Mouse (Mus musculus): ENCODE results near the gene Cdca8.

Gene Cdca8

DNA sequence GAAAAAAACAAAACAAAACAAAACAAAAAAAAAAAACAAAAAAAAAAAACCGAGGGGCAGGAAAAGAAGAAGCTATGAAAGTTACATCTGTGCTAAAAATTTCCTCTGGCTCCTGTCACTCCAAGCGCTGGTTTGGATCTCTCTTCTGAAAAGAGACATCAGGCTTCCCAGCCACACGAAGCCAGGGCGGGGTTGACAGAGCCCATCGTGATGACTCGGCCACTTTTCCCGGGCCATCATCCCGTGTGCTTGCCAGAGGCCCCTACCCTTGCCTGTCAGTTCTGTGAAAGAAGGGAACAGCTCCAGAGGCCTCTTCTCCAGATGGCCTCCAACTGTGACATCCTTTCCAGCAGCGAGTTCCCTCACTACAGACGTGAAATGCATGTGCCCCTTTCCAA, 11.9 kb upstream of the Cdca8 start:
- DNase-seq, result peak in 1 of 2 experiments; percentile 75

DNA sequence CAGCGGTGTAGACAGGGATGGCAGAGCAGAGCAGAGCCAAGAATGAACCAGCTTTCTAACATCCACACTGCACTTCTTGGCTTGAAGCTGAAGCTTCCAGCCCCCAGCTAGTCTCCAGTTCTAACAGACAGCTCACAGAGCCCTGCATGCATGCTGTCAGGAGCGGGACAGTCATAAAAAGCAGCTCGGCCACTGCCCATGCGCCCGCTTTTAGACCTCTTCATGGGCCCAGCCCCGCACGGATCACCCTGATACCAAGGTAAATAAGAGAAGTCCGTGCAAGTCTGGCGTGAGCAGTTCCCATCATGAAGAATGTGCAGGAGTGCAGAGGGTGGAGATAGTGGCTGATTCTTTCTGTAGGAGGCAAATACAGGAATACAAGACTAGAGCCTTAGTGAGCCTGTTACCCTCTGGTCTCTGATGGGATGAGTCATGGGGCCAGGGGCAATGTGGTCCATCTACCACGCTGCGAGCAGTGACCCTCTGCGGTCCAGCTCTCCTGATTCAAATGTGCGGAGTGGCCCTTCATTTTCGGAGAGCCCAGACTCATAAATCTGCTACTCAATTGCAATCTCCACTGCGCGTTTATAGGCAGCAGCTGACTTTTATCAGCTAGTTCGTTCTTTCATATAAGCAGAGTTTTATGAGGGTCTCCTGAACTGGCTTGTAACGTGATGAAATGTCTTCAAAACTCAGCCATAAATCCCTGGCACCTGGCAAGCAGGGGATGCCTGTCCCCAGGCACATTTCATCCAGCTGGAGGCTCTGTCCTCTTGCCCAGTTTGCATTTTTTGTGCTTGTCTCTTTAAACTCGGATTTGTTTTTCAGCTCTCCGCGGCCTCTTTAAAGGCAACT, 11.3 kb upstream of the Cdca8 start:
- peak; percentile 19 to 71 for DNase-seq

DNA sequence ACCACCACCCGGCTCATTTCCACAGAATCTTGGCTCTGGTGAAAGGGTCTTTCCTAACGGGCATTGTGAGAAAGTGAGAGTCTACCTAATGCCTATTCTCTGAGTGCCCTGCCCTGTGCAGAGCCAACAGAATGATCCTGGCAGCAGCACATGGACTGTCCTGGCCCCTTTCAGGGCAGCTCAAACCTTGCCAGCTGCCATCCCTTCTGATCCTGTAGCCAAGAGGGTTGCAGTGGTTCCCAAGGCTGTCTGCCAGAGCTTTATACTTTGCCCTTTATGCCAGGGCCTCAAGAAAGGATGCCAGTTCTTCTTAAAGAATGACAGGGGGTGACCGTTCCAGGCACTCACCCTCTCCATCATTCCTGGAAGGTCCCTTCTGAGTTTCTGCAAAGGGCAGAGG, 10.4 kb upstream of the Cdca8 start:
- DNase-seq, result no peak

DNA sequence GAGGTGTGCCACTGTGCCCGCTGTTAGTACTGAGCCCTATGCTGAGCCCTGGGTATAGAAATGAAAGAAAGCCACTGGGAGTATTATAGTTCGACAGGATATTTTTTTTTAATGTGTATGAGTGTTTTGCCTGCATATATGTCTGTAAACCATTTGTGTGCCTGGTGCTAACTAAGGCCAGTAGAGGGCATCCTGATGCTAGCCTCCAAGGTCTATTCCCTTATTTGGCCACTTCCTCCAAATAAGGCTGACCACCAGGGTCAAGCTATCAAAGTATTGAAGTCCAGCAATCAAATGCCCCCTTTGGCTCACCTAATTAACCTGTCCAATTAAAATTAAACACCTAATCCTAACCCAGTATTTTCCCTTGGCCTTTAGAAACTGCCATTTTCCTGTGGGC, 5.8 kb upstream of the Cdca8 start:
- DNase-seq, result no peak

DNA sequence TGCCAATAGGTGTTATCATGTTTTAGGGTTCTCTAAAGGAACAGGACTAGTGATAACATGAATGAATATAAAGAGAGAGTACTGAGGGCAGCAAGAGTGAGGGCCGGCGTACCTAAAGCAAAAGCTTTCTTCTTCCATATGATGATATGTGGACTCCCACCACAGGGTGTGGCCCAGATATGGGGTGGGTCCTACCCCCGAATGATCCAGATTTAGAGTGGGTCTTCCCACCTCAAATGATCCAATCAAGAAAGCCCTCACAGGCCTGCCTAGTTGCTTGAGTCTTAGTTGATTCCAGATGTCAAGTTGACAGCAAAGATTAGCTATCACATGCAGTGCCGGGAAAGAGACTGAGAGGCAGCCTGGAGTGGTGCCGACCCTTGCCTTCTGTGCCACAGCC, 4.7 kb upstream of the Cdca8 start:
- no peak for DNase-seq

DNA sequence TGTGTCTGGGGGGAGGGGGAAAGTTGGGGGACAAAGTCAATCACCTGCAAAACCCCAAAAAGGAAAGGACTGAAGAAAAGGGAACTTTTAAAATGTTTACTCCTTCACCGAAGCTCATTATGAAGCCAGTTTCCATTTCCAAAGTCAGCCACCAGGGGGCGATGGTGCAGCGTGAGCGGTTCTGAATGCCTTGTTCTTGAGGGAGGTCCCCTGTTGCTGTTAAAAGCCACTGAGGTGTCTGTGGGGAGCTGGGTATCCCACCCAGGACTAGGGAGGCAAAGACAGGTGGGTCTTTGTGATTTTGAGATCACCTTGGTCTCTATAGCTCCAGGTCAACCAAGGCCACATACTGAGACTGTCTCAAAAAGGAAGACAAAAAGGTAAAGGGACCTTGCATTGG, 3.9 kb upstream of the Cdca8 start:
- DNase-seq, result peak; percentile 64 to 84

DNA sequence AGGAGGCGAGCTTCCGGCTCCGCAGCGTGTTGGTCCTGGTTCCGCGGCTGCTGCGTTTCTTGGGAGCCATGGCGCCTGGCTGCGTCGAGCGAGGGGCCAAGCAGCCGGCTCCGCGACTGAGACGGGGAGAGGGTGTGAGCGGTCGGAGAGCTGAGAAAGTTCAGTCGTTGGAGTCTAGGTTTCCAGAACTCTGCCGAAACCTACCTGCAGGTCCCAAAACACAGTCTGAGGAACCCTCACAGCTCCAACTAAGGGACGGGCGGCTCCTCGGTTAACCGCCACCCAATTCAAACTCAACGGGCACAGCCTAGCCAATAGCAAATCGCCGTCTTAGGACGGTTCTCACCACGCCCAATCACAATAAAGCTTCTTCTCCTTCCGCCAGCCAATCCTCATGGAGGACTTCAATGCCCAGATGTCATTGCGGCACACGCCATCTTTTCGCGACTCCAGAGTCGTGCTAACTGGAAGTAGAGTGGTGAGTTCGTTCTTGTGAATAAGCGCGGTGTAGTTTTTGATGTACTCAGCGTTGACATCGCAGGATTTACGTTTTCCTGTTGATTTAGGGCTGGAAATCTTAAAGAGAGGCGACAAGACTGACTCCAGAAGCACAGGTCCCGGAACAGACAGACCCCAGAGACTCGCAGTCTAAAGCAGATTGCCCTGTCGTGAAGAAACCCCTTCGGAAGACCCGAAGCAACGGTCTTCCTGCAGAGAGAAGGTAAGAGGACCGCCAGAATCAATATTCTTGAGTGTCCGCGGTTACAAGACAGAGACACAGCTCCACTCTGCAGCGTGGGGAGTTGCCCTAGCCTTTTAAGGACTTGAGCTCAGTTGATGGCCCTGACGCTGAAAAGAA, 2.3 kb downstream of the Cdca8 start, which contains the start of gene 9930104L06Rik:
9930104L06Rik (plus strand) TSS at position 436 of the 859 bp plus-strand sequence.
- peak; percentile 95 for DNase-seq

DNA sequence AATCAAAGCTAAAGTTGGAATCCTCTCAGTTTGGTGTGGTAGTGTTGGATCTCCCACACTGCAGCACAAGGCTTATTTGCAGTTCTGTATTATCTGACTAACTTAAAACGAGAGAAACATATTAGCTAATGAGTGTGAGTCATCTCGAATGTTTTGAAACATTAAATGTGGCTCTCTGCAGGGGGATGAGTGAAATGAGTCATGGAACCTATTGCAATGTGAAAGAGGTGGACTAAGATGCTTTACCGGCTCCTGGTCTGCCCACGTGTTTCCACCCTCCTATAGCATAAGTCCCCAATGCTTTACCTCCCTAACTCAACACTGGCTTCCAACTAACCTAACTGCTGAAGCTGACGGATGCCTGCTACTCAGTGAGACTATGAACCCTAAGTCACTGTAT, 11.0 kb downstream of the Cdca8 start:
- no peak for DNase-seq

DNA sequence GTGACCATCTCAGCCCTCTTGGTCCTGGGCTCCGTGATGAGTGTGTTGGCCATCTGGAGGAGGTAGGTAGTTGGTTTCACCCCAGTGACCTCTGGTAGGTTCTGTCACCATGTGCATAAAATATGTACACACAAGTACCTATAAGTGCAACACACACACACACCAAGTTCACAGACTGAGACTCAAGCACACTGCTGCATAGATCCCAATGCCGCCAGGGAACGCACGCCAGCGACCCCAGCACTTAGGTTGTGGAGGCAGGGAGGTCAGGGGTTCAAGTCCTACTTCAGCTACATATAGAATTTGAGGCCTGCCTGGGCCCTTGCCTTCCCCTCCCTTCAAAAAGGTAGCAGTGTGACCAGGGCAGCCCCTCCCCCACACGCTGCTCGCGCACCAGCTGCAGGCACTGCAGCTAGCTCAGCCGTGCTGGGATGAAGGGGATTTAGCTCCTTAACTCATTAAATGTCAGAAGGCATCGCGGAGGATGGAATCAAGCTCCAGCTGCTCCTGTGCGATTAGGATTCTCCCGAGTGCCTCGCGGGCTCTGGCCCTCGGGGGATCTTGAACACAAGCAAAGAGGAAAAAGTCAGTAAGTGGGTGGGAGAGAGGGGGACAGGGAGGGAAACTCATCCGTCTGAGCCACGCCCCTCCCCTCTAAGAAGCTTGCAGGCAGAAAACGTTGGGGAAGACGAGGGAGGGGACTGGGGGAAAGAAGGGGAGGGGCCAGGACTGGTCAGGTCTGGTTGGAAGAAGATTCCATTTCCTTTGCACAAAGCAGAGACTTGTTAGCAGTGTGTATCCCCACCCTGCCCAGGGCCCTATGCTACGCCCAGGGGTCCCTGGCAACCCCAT, 32.9 kb downstream of the Cdca8 start:
- no peak for DNase-seq

DNA sequence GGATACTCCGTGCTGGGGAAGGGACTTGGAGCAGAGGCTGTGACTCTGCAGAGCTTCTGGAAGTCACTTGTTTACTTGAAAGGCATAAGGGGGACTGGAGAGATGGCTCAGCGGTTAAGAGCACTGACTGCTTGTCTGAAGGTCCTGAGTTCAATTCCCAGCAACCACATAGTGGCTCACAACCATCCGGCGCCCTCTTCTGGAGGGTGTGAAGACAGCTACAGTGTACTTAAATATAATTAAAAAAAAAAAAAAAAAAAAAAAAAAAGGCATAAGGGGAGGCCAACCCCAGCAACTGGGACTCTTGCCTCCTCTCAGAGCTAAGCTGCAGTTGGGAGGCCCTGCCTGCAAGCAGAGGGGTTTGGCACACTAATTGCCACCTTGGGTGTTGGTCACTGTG, 33.7 kb downstream of the Cdca8 start:
- DNase-seq, result no peak

DNA sequence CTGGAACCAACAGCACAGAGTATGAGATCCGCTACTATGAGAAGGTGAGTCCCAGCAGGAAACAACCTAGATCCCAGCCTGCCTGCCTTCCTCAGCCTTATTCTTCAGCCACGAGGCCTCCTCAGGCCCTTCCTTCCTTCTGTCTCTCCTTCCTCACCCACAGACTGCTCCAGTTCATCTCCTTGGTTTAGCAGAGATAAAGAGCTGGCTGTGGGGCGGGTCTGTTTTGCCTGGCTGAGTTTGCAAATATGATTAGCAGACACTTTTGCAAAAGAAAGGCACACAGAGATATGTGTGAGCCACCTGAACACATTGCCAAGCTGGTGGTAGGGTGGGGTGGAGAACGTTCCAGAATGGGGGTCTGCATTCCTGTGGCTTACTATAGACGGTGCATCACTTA, 39.2 kb downstream of the Cdca8 start:
- no peak for DNase-seq

DNA sequence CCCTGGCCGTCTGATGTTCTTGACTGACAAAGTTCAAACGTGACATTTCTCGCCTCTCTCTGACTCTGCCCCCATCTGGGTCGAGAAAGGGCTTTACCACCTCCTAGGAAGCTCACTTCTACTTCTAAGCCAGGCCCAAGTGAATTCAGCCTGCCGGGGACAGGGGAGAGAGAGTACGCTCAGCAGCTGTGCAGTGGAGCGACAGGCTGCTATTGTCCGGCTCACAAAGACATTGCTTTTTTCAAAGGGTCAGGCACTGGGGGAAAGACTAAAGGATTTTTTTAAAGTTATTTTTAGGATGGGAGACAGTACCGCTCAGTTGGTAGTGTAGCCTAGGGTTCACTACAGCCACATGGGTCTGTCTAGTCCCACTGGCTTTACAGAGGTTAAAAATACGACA, 40.7 kb downstream of the Cdca8 start:
- DNase-seq, result no peak

DNA sequence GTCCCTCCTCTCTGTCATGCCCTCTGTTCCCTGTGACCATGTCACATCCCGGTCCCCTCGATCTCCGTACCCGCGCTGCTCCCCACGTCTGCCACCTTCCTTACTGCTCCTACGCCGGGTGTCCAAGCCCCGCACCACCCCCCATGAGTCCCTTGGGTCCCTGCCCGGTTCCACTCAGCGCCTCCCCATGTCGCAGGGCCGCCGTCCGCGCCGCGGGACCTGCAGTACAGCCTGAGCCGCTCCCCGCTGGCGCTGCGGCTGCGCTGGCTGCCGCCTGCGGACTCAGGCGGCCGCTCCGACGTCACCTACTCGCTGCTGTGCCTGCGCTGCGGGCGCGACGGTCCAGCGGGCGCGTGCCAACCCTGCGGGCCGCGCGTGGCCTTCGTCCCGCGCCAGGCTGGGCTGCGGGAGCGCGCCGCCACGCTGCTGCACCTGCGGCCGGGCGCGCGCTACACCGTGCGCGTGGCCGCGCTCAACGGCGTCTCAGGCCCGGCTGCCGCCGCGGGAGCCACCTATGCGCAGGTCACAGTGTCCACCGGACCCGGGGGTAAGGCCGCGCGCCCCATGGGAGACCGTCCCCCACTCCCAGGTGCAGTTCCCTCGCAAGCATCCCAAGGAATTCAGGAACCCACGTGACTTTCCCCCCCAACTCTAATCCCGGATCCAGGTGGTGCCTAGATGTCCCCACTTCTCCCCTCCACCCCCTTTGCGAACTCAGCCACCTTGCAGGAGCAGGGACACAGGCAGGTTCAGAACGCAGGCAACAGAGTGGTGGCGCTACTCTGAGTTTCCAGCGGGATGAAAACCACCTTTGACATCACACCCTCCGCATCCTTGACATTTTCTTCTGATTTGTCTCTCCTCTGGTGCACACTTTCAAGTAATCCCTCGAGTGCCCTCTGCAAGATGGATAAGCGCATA, 44.3 kb downstream of the Cdca8 start:
- no peak for DNase-seq

DNA sequence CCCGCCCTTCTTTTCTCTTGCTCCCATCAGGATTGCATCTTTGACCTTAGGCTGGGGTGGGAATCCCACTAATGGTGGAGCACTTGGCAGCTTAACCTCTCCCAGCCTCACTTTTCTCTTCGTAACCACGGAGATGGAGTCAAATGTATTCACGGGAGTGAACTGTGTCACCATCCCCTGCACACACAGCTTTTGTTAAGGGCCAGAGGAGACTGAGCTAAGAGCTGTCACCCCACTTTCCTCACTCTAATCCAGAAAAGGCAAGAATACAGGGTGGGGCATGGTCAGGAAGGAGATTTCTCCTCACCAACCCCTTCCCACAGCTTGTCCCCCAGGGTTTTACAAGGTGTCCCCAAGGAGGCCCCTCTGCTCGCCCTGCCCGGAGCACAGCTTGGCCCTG, 45.3 kb downstream of the Cdca8 start:
- DNase-seq, result no peak

DNA sequence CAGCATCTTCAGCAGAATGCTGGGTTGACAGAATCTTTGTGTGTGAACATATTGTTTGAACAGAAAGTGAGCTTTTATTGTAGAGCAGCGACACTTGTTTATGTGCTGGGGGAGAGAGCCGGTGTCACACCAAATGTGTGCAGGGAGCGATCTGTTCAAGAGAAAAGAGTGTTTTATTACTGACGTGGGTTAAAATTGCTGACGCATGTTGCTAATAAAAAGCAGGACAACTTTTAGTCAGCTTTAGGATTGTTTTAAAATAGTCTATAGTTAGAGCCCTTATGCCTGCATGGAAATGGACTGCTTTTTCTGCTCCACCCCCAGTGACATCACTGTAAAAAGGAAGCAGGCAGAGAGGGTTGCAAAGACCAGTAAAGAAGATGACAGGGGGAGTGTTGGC, 48.3 kb downstream of the Cdca8 start:
- DNase-seq, result no peak

DNA sequence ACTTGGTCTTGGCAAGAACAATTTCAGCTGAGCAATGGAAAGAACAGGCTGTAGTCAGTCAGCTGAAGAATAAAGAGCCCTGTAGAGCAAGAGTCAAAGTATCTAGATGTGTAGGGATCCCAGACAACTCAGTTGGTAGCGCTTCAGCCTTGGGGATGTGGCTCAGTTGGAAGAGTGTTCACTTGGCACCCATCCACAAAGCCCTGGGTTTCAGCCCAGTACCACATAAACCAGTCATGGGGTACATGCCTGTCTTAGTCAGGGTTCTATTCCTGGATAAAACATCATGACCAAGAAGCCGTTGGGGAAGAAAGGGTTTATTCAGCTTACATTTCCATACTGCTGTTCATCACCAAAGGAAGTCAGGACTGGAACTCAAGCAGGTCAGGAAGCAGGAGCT, 49.2 kb downstream of the Cdca8 start:
- no peak for DNase-seq

DNA sequence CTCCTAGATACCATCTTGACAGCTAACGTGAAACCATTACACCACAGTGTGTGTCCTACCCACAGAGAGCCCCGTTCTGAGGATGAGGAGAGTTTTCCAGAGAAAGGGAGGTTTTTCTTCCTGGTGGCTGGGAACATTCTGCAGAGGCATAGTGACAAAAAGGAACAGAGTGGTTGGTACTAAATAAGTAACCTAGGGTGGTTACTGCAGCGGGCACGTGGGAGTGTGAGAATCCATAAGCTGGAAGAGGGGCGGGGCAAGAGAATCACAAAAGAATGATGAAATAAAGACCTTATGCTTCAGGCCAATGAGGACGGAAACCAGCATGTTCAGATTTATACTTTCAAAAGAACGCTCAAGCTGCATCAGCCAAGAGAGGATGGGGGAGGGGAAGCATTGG, 50.4 kb downstream of the Cdca8 start:
- no peak for DNase-seq

DNA sequence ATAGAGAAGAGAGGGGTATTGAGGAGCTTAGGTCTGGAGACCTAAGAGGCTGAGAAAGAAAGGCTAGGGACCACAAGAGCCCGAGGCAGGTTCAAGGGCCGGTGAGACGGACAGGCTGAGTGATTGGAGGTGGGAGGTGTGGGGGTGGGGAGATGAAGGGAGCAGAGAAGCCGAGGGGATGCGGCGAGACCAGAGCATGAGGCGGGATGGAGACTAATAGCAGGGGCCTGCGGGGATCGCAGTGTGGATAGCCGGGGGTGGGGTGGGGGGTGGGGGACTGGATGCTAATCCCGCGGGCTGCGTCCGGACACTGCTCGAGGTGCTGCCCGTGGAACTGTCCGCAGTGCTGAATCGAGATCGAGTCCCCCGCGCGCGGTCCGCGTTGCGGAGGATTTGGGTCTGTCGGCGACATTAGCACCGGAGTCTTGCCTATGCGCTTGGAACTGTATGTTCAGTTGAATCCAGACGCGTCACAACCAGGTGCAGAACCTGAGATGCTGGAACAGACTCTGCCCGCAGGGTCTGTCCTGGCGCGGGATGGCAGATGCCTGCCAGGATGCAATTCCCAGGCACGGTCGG, 56.9 kb downstream of the Cdca8 start:
- DNase-seq, result peak; percentile 43 to 50

DNA sequence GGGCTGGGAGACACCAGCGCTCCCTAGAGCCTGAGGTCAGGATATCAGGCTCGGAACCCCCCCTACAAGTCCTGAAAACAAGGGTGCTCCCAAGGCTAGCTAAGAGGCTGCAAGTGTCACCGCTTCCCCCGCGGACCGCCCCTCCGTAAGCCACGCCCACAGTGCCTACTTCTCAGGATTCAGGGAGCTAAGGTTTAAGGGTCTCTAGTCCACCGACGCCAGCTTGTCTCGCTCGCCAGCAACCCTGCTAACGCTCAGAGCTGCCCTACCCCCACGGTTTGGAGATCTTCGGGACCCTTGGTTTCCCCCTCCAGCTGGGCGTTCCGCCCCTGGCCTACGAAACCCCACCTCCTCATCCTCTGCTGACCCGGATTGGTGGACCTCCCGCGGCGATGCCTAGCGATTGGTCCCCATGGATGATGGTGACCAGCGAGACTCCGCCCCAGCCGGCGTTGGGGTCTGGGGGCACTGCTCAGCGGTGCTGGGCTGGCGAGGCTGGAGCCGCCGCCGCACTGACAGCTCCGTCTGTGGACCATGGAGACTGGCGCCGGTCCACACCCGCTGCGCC, 57.7 kb downstream of the Cdca8 start:
- DNase-seq, result no peak

DNA sequence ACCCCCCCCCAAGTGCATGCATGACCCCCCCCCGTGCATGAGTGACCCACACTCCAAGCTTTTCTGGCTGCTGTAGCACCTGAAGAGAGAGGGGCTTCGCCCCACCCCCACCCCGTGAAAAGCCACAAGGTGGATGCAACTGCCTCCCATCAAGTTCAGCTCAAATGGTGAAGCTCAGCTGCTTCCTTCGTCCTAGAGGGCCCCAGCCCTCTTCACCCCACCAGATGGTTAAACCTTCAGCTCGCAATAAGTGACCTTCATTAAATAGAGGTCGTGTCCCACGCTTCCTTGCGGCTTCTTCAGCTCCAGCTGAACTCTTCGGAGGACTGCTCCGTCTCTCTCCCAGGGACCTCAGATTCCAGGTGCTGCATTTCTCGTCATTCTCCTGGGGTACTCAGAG, 58.5 kb downstream of the Cdca8 start, which contains the start of gene Epha10:
Epha10 (plus strand) TSS at position 301 of the 400 bp plus-strand sequence.
- no peak for DNase-seq

DNA sequence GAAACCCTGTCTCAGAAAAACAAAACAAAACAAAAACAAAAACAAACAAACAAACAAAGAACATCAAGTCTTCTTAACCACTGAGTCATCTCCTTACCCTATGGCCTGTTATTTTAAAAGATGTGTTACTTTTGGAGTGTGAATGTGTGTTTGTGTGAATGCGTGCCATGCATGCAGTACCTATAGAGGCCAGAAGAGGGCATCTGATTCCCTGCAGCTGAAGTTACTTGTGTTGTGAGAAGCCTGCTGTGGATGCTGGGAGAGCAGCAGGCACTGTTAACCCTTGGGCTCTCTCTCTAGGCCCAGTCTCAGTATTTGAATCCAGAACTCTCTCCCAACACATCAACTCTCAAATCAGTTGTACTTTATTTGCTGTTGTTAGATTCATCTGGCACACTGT, 66.4 kb downstream of the Cdca8 start:
- no peak for DNase-seq
